In the genomic region with DNA sequence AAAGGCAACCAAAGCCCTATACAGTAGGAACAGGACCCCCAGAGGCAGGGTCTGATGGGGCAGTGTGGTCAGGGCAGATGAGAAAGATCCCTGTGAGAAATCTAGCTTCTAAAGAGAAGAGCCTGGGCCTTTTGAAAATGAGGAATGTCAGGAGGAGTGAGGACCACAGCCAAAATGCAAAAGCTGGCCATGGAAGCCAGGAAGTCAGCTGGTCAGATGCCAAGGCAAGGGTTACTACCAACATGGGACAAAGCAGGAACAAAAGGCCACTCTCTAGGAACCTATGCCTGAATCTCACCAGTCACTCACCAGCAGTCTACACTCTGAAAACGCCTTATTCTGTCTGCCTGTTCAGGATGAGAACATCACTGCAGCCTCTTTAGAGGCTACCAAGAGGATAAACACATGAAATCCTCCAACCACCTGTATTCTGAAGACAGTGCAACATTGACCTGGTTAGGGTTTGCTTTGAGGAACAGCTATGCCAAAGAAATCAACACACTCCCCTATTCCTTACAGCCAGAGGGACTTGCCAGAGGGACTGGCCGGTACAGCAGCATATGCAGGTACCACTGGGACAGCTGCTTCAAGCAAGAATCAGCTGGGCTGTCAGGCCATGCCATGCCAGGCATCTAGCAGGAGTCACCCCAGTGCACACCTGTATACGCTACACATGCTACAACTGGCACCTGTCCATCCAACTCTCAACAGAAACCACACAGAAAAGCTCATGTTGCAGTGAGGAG, we compare ENCODE assay signal across 10 mouse cellular contexts. TPM values are rescaled to one million over a fixed set of nuclear protein-coding genes. Genes with fewer than 3 reads are reported as not detected.
DNase-seq lines count a peak whose midpoint lies in the region; ATAC-seq and TF ChIP-seq lines count a peak whose summit lies in the region.
"Had no signal": no experiment of that assay in that cellular context is flagged by ENCODE, and none has a peak within 500 bp of the region (broad histone marks: within the 10 kb centered on the region; RNA-seq: fewer than 3 reads in every experiment).

No protein-coding gene starts in this region.

- intact Hi-C loops in heart, postnatal 14 days (cut with DNase I) = no loop called here
- intact Hi-C loops in left cerebral cortex, postnatal 25 days (cut with DNase I) = no loop called here

- whole genome bisulfite sequencing in limb, embryonic 15.5 days = 73% methylated on average over 3 of the region's 3 CpGs
- WGBS in limb, embryonic 10.5 days = 83% methylated on average over 3 of the region's 3 CpGs
- 23% methylated on average over 3 of the region's 3 CpGs for WGBS in cerebellum, adult 2 months
- 77% methylated on average over 3 of the region's 3 CpGs for WGBS in hindbrain, embryonic 12.5 days

- H3K27me3 ChIP-seq in limb, embryonic 15.5 days = no peaks in the 10 kb centered on the region
- H3K27me3 ChIP-seq in limb, embryonic 10.5 days (ENCODE audit: low read depth, poor library complexity, severe bottlenecking) = no peaks in the 10 kb centered on the region
- H3K27me3 ChIP-seq in cerebellum, adult 2 months (ENCODE audit: control insufficient read depth, insufficient read depth, low read length) = no peaks in the 10 kb centered on the region
- H3K27me3 ChIP-seq in hindbrain, embryonic 12.5 days = no peaks in the 10 kb centered on the region
- H3K27me3 ChIP-seq: embryonic facial prominence, embryonic 15.5 days; limb, embryonic 13.5 days had no signal

- peak overlapping the region; percentile 13; the same call in 1 of the 2 replicates for H3K27ac ChIP-seq in limb, embryonic 15.5 days
- no peak overlapping the region for H3K27ac ChIP-seq in limb, embryonic 10.5 days
- no peak overlapping the region for H3K27ac ChIP-seq in cerebellum, adult 2 months (ENCODE audit: insufficient read depth, low read length)
- H3K27ac ChIP-seq in hindbrain, embryonic 12.5 days = no peak overlapping the region
- H3K27ac ChIP-seq: embryonic facial prominence, embryonic 15.5 days had no signal

- TF ChIP-seq CTCF in cerebellum, adult 2 months (IDR thresholded peaks at IDR 0.05; ENCODE audit: borderline replicate concordance, insufficient read depth, low read depth, low read length) = no peak

- H3K4me3 ChIP-seq in limb, embryonic 15.5 days = no peak overlapping the region
- H3K4me3 ChIP-seq in limb, embryonic 10.5 days = no peak overlapping the region
- H3K4me3 ChIP-seq in cerebellum, adult 2 months (replicated peaks; ENCODE audit: insufficient read depth, low read depth, low read length) = no peak overlapping the region
- no peak overlapping the region for H3K4me3 ChIP-seq in hindbrain, embryonic 12.5 days
- H3K4me3 ChIP-seq: embryonic facial prominence, embryonic 15.5 days; limb, embryonic 13.5 days had no signal

- DNase-seq in limb, embryonic 10.5 days (ENCODE audit: low spot score) = no peak
- peak; percentile 73 to 84 for DNase-seq in cerebellum, adult 2 months
- peak; percentile 47 to 68 for DNase-seq in heart, postnatal 14 days
- DNase-seq in lung, postnatal 36 days = peak; percentile 82
- DNase-seq in left cerebral cortex, postnatal 25 days (ENCODE audit: low spot score in 2 of 2) = no peak
- DNase-seq: gastrocnemius, postnatal 10 days had no signal

- no peaks in the 10 kb centered on the region for H3K36me3 ChIP-seq in limb, embryonic 15.5 days
- peaks cover 3% of the 10 kb centered on the region; the same call in 1 of the 2 replicates for H3K36me3 ChIP-seq in limb, embryonic 10.5 days
- H3K36me3 ChIP-seq in hindbrain, embryonic 12.5 days = no peaks in the 10 kb centered on the region
- H3K36me3 ChIP-seq: embryonic facial prominence, embryonic 15.5 days; limb, embryonic 13.5 days had no signal

- TF ChIP-seq POLR2A in cerebellum, adult 2 months (IDR thresholded peaks at IDR 0.05; ENCODE audit: borderline replicate concordance, insufficient read depth, low read length) = no peak

- H3K9ac ChIP-seq in limb, embryonic 15.5 days = 0 out of 2 replicates have a peak overlapping the region, but pooled peaks have one; percentile 23
- H3K9ac ChIP-seq in hindbrain, embryonic 12.5 days = no peak overlapping the region
- H3K9ac ChIP-seq: embryonic facial prominence, embryonic 15.5 days; limb, embryonic 13.5 days had no signal

- no peak for ATAC-seq in limb, embryonic 15.5 days (ENCODE audit: insufficient number of reproducible peaks, low FRiP score, low TSS enrichment, low read depth)
- ATAC-seq in hindbrain, embryonic 12.5 days (ENCODE audit: low FRiP score) = no peak

- peaks cover 48% of the 10 kb centered on the region for H3K4me1 ChIP-seq in limb, embryonic 15.5 days
- 0 out of 2 replicates have a peak, but pooled peaks cover 10% of the 10 kb centered on the region for H3K4me1 ChIP-seq in limb, embryonic 10.5 days
- H3K4me1 ChIP-seq in cerebellum, adult 2 months (ENCODE audit: control insufficient read depth, insufficient read depth, low read length) = peaks cover 53% of the 10 kb centered on the region
- H3K4me1 ChIP-seq in hindbrain, embryonic 12.5 days = peaks cover 25% of the 10 kb centered on the region

- no peak overlapping the region for H3K4me2 ChIP-seq in limb, embryonic 15.5 days
- no peak overlapping the region for H3K4me2 ChIP-seq in hindbrain, embryonic 12.5 days (replicated peaks)
- H3K4me2 ChIP-seq: embryonic facial prominence, embryonic 15.5 days; limb, embryonic 13.5 days had no signal

- H3K9me3 ChIP-seq in limb, embryonic 15.5 days = no peaks in the 10 kb centered on the region
- H3K9me3 ChIP-seq in limb, embryonic 10.5 days (replicated peaks) = no peaks in the 10 kb centered on the region
- H3K9me3 ChIP-seq in hindbrain, embryonic 12.5 days (replicated peaks) = no peaks in the 10 kb centered on the region
- H3K9me3 ChIP-seq: embryonic facial prominence, embryonic 15.5 days; limb, embryonic 13.5 days had no signal

RNA-seq across cellular contexts. Expression of gene Fbrsl1, which starts 8.6 kb away (rescaled TPM):
- 10.3 and 12.1 TPM in 2 replicates for polyA plus RNA-seq in limb, embryonic 15.5 days (2015; fragmentation: Nextera tagmentation; extraction: Ambion mirVana)
- polyA plus RNA-seq in limb, embryonic 10.5 days (2016; fragmentation: Nextera tagmentation; extraction: Ambion mirVana) = 22.5 and 24.8 TPM in 2 replicates
- polyA plus RNA-seq in cerebellum, adult 2 months (2012; rRNA removed) = 65.4 and 72.7 TPM in 2 replicates
- total RNA-seq in heart, postnatal 14 days (2021) = 10 to 100 TPM; 47.4 to 50.6 TPM
- 34.4 and 35.5 TPM in 2 replicates for polyA plus RNA-seq in hindbrain, embryonic 12.5 days (2016; fragmentation: Nextera tagmentation; extraction: Ambion mirVana)
- 10 to 100 TPM; 68.6 to 73.8 TPM for total RNA-seq in left cerebral cortex, postnatal 25 days (2021)

Comparison
In these comparisons a context has a peak if more than half of its experiments do, and no peak if none do; other contexts are left out.
1. DNase-seq: peak in cerebellum, adult 2 months (2 of 2), heart, postnatal 14 days (2 of 2) and lung, postnatal 36 days (single experiment); none in limb, embryonic 10.5 days (single experiment) and left cerebral cortex, postnatal 25 days (0 of 2).